Mouse (Mus musculus) kidney, adult 2 months (tissue): ENCODE measurements at regions not wholly inside any gene's neighbourhood (a gene's known extent, or its start where the extent isn't known, plus 50 kb on each side); places are given as distances from the start of the nearest gene placed in this dataset.

Experiments used
- DNase-seq: peaks from one replicate; pipeline ENCODE4 v3.0.0; 2021
- H3K27ac ChIP-seq: fragments of 200-500 bp; 2 replicates; pipeline ENCODE4 v1.5.1; 2012; ENCODE audit warnings: low read depth, low read length, control low read depth, inconsistent platforms; ENCODE audit not compliant: insufficient read depth
- H3K27me3 ChIP-seq: fragments of 200-500 bp; replicated peaks from 2 replicates; pipeline ENCODE4 v1.6.1; 2012; ENCODE audit warnings: mild to moderate bottlenecking, moderate library complexity, low read length, inconsistent platforms; ENCODE audit not compliant: control insufficient read depth, insufficient read depth
- H3K36me3 ChIP-seq: fragments of 200-500 bp; 2 replicates; pipeline ENCODE4 v1.6.1; 2012; ENCODE audit warnings: mild to moderate bottlenecking, moderate library complexity, low read length, inconsistent platforms; ENCODE audit not compliant: control insufficient read depth, insufficient read depth
- H3K4me1 ChIP-seq: fragments of 200-500 bp; 2 replicates; pipeline ENCODE4 v1.6.1; 2011; ENCODE audit warnings: low read length; ENCODE audit not compliant: control insufficient read depth, insufficient read depth
- H3K4me3 ChIP-seq: fragments of 200-500 bp; 2 replicates; pipeline ENCODE4 v1.5.1; 2011; ENCODE audit warnings: mild to moderate bottlenecking, low read depth, low read length, control low read depth; ENCODE audit not compliant: insufficient read depth
- CTCF ChIP-seq: fragments of 200-500 bp; conservative IDR thresholded peaks from 2 replicates; pipeline ENCODE4 v1.5.1; 2011; ENCODE audit warnings: low read depth, mild to moderate bottlenecking, control low read depth, low read length, moderate library complexity, mixed read lengths; ENCODE audit not compliant: insufficient read depth, insufficient read length
- POLR2A ChIP-seq: fragments of 200-500 bp; IDR thresholded peaks from one replicate; pipeline ENCODE4 v1.6.1; 2011; ENCODE audit warnings: low read depth, low read length, control low read depth
- WGBS: fragments of 180-500 bp; shearing (Covaris S2); methylation state at CpG from one replicate; pipeline ENCODE4 v1.1.7; 2018; 5-methylcytosine and 5-hydroxymethylcytosine counted together

GRCm38 (mm10) chr6:118330496-118330895 lies 88.8 kb downstream of the Bms1 start:
- no peak for DNase-seq
- Histone ChIP-seq H3K4me1 (no peaks in the 10 kb centered on the region), H3K36me3 (no peaks in the 10 kb centered on the region), H3K4me3 (no peak overlapping the region), H3K27me3 (no peaks in the 10 kb centered on the region), H3K27ac (no peak overlapping the region)
- TF ChIP-seq POLR2A (no peak), CTCF (no peak)
- WGBS = 88% methylated on average over 7 of the region's 7 CpGs

GRCm38 (mm10) chr6:118327458-118327857 lies 91.8 kb downstream of the Bms1 start:
- no peak for DNase-seq
- WGBS = 74% methylated on average over 6 of the region's 6 CpGs
- no peak overlapping the region for H3K4me3 ChIP-seq

DNA sequence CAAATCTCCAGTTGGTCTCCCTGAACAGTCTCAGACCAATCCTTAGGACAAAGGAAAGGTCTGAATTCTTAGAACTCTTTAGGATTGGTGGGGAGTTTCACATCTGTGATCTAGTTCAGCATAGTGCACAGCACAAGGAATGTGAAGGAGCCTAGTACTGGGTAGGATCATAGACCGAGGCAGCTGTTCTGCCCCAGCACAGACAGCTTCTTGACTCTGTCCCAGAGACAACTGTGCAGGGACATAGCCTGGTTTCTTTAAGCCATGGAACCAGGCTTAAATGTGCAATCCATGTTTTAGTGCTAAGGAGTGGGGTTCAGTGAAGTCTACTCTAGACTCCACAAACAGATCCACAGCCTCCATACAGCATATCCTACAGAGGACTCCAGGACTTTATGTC lies 93.6 kb downstream of the Bms1 start:
- Histone ChIP-seq H3K27ac (no peak overlapping the region), H3K4me1 (no peaks in the 10 kb centered on the region), H3K36me3 (no peaks in the 10 kb centered on the region), H3K27me3 (no peaks in the 10 kb centered on the region), H3K4me3 (no peak overlapping the region)
- 84% methylated on average over 1 of the region's 1 CpGs for WGBS
- no peak for DNase-seq
- TF ChIP-seq POLR2A (no peak), CTCF (no peak)

More at GRCm38 (mm10) chr6:118327458-118327857, 91.8 kb downstream of the Bms1 start:
- TF ChIP-seq POLR2A (no peak), CTCF (peak; percentile 25; the same call in 1 of the 2 replicates)
- Histone ChIP-seq H3K36me3 (no peaks in the 10 kb centered on the region), H3K27ac (no peak overlapping the region), H3K4me1 (no peaks in the 10 kb centered on the region), H3K27me3 (no peaks in the 10 kb centered on the region)

- no peaks in the 10 kb centered on the region for H3K36me3 ChIP-seq
- H3K27ac ChIP-seq = no peak overlapping the region
- DNase-seq = no peak
- TF ChIP-seq POLR2A (no peak), CTCF (no peak)
- WGBS = 81% methylated on average over 4 of the region's 4 CpGs
- H3K4me1 ChIP-seq = no peaks in the 10 kb centered on the region
- no peaks in the 10 kb centered on the region for H3K27me3 ChIP-seq
- no peak overlapping the region for H3K4me3 ChIP-seq
Measured at GRCm38 (mm10) chr6:118324559-118324958, 94.7 kb downstream of the Bms1 start.

DNA sequence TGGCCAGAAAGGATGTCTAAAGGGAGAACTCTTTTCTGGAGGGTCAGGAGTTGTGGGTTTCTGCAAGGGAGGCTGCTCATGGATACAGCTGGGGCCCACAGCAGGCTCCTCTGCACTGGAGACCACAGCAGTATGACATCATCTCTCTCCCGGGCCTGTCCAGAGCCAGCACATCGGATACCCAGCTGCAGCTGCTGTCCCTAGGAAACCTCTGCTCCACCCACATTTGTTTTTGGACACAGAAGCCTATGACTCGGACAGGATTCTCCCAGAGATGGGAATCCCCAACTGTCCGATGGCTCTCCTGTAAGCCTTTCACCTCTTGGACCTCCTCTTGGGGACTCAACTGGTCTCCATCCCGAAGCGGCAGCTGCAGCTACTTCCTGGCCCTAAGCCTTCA lies 96.2 kb downstream of the Bms1 start:
- Histone ChIP-seq H3K27ac (no peak overlapping the region), H3K27me3 (no peaks in the 10 kb centered on the region), H3K36me3 (no peaks in the 10 kb centered on the region), H3K4me3 (no peak overlapping the region), H3K4me1 (no peaks in the 10 kb centered on the region)
- WGBS = 62% methylated on average over 6 of the region's 6 CpGs
- no peak for DNase-seq
- TF ChIP-seq CTCF = no peak
- TF ChIP-seq POLR2A = no peak

GRCm38 (mm10) chr6:118322631-118323030 lies 96.6 kb downstream of the Bms1 start:
- H3K36me3 ChIP-seq = no peaks in the 10 kb centered on the region
- WGBS = 72% methylated on average over 5 of the region's 5 CpGs
- TF ChIP-seq POLR2A (no peak), CTCF (no peak)
- no peaks in the 10 kb centered on the region for H3K4me1 ChIP-seq
- H3K27me3 ChIP-seq = no peaks in the 10 kb centered on the region
- H3K27ac ChIP-seq = no peak overlapping the region
- no peak for DNase-seq
- no peak overlapping the region for H3K4me3 ChIP-seq

- no peak overlapping the region for H3K27ac ChIP-seq
- no peak overlapping the region for H3K4me3 ChIP-seq
- no peak for DNase-seq
- no peak for TF ChIP-seq POLR2A
- TF ChIP-seq CTCF = no peak
- H3K4me1 ChIP-seq = no peaks in the 10 kb centered on the region
- H3K27me3 ChIP-seq = no peaks in the 10 kb centered on the region
- no peaks in the 10 kb centered on the region for H3K36me3 ChIP-seq
- WGBS = 89% methylated on average over 6 of the region's 6 CpGs
Measured at GRCm38 (mm10) chr6:118322061-118322460, 97.2 kb downstream of the Bms1 start.
